Mouse (Mus musculus) kidney, embryonic 14.5 days (tissue): ENCODE results near the gene Ptprm. TPM values are rescaled to one million over a fixed set of nuclear protein-coding genes. Genes with fewer than 3 reads are reported as not detected.

ENCODE experiments used
- ATAC-seq: fragments of 200-750 bp; cut with Nextera tagmentation; 2 replicates; pipeline ENCODE4 v1.8.0; 2017; ENCODE audit warnings: moderate number of reproducible peaks, mild to moderate bottlenecking, moderate TSS enrichment, moderate library complexity; ENCODE audit not compliant: low FRiP score, low TSS enrichment
- H3K27ac ChIP-seq: fragments of 300-500 bp; sonication (generic); 2 replicates; pipeline ENCODE4 v1.5.1; 2014; ENCODE audit warnings: low read depth, mild to moderate bottlenecking, low read length, moderate library complexity, mixed read lengths
- H3K27me3 ChIP-seq: fragments of 300-500 bp; sonication (generic); 2 replicates; pipeline ENCODE4 v1.6.1; 2014; ENCODE audit warnings: mild to moderate bottlenecking, low read length; ENCODE audit not compliant: control insufficient read depth, insufficient read depth
- H3K36me3 ChIP-seq: fragments of 300-500 bp; sonication (generic); 2 replicates; pipeline ENCODE4 v1.6.1; 2014; ENCODE audit warnings: low read length, mixed read lengths; ENCODE audit not compliant: control insufficient read depth, insufficient read depth
- H3K4me1 ChIP-seq: fragments of 300-500 bp; sonication (generic); 2 replicates; pipeline ENCODE4 v1.6.1; 2014; ENCODE audit warnings: low read length, mixed read lengths; ENCODE audit not compliant: control insufficient read depth, insufficient read depth
- H3K4me2 ChIP-seq: fragments of 300-500 bp; sonication (generic); replicated peaks from 2 replicates; pipeline ENCODE4 v1.6.1; 2014; ENCODE audit warnings: low read depth, mild to moderate bottlenecking, low read length
- H3K4me3 ChIP-seq: fragments of 300-500 bp; sonication (generic); 2 replicates; pipeline ENCODE4 v1.5.1; 2014; ENCODE audit warnings: mild to moderate bottlenecking, low read length
- H3K9ac ChIP-seq: fragments of 300-500 bp; sonication (generic); 2 replicates; pipeline ENCODE4 v1.6.1; 2014; ENCODE audit warnings: low read depth, mild to moderate bottlenecking, low read length, moderate library complexity
- H3K9me3 ChIP-seq: fragments of 300-500 bp; sonication (generic); 2 replicates; pipeline ENCODE4 v1.6.1; 2016; ENCODE audit warnings: low read length; ENCODE audit not compliant: control insufficient read depth
- WGBS: fragments of 180-500 bp; shearing (Covaris S2); extraction: QIAGEN DNeasy Blood & Tissue Kit; methylation state at CpG from one replicate; pipeline ENCODE4 v1.1.7; 2014; 5-methylcytosine and 5-hydroxymethylcytosine counted together
- polyA plus RNA-seq: library from polyadenylated mRNA; unstranded; fragments of >200 nt; fragmentation: Nextera tagmentation; extraction: Ambion mirVana; gene quantifications from 2 replicates; pipeline ENCODE4 v1.2.1, GENCODE M21; 2014

Gene Ptprm
- polyA plus RNA-seq, 1 experiment from 2014 or later = 22.6 TPM

DNA sequence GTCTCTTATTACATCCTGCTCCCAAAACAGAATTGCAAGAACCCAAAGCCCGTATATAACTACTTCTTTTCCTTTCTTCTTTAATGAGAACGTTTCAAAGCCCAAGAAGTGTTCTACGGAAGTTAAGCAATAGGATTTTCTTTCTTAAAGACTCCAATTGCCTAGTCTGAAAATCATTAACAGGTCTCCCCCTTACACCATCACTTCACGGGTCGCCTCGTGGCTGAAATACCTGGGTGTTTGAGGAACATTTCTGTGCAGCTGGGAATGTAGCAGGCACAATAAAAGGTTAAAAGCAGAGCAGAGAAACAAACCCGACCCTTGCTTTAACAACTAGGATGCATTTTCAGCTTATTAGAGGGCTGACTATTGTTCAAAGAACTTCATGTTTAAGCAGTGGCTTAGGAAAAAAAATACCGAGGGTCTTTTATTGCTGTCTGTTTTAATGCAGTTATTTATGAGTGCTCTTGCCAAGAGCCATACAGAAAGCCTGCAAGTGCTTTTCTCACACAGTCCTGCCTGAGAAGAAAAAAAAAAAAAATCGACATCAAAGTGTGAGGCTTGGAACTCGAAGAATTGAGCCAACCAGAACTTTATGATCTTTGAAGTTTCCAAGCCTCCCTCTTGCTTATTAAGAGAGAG, 657.6 kb downstream of the Ptprm start:
- WGBS = 8% methylated on average over 10 of the region's 10 CpGs
- Histone ChIP-seq H3K27me3 (peaks cover 2% of the 10 kb centered on the region; the same call in 1 of the 2 replicates), H3K4me3 (no peak overlapping the region), H3K4me1 (peaks cover 30% of the 10 kb centered on the region), H3K36me3 (no peaks in the 10 kb centered on the region), H3K9me3 (no peaks in the 10 kb centered on the region), H3K27ac (no peak overlapping the region), H3K9ac (no peak overlapping the region), H3K4me2 (no peak overlapping the region)
- ATAC-seq = peak; percentile 53; the same call in 1 of the 2 replicates

DNA sequence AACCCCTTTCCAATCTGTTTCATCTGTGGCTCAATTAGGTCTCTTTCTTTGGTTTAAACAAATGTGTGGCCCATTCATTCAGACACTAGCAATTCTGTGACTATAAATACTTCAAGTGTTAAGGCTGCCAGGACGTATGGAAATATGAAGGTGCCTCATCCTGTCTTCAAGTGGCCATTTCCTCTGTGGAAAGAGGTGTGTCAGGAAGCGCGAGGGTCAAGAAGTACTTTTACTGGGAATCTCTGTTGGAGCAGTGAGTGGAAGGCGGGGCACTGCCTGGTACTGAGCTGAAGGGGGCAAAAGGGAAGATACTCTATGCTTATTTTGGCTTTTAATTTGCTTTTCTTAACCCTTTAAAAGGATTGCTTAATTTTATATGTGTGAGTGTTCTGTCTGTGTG, 659.9 kb downstream of the Ptprm start:
- no peak overlapping the region for H3K9ac ChIP-seq
- peaks cover 30% of the 10 kb centered on the region for H3K4me1 ChIP-seq
- no peak overlapping the region for H3K27ac ChIP-seq
- H3K27me3 ChIP-seq = peaks cover 2% of the 10 kb centered on the region; the same call in 1 of the 2 replicates
- no peak overlapping the region for H3K4me2 ChIP-seq
- peaks cover 7% of the 10 kb centered on the region; the same call in 1 of the 2 replicates for H3K36me3 ChIP-seq
- H3K9me3 ChIP-seq = no peaks in the 10 kb centered on the region
- no peak overlapping the region for H3K4me3 ChIP-seq
- 74% methylated on average over 4 of the region's 4 CpGs for WGBS
- no peak for ATAC-seq

- WGBS = 39% methylated on average over 21 of the region's 21 CpGs
- H3K27me3 ChIP-seq = peaks cover 2% of the 10 kb centered on the region; the same call in 1 of the 2 replicates
- H3K36me3 ChIP-seq = peaks cover 9% of the 10 kb centered on the region; the same call in 1 of the 2 replicates
- H3K4me3 ChIP-seq = no peak overlapping the region
- no peak overlapping the region for H3K27ac ChIP-seq
- no peak overlapping the region for H3K4me2 ChIP-seq
- no peaks in the 10 kb centered on the region for H3K9me3 ChIP-seq
- no peak overlapping the region for H3K9ac ChIP-seq
- ATAC-seq = peak; percentile 22; the same call in 1 of the 2 replicates
- H3K4me1 ChIP-seq = peaks cover 27% of the 10 kb centered on the region
Observed at GRCm38 (mm10) chr17:66693676-66694304, 660.5 kb downstream of the Ptprm start.

- no peak for ATAC-seq
- no peak overlapping the region for H3K27ac ChIP-seq
- no peak overlapping the region for H3K4me2 ChIP-seq
Observed at GRCm38 (mm10) chr17:66692941-66693675, 661.1 kb downstream of the Ptprm start.

GRCm38 (mm10) chr17:66688179-66688578, 666.1 kb downstream of the Ptprm start:
- no peaks in the 10 kb centered on the region for H3K4me1 ChIP-seq
- H3K9me3 ChIP-seq = no peaks in the 10 kb centered on the region
- H3K9ac ChIP-seq = no peak overlapping the region
- WGBS = 91% methylated on average over 9 of the region's 9 CpGs
- ATAC-seq = no peak
- H3K4me3 ChIP-seq = no peak overlapping the region
- no peak overlapping the region for H3K27ac ChIP-seq
- H3K27me3 ChIP-seq = no peaks in the 10 kb centered on the region
- H3K4me2 ChIP-seq = no peak overlapping the region
- H3K36me3 ChIP-seq = peaks cover 9% of the 10 kb centered on the region; the same call in 1 of the 2 replicates

More at GRCm38 (mm10) chr17:66692941-66693675, 661.1 kb downstream of the Ptprm start:
- H3K36me3 ChIP-seq = peaks cover 9% of the 10 kb centered on the region; the same call in 1 of the 2 replicates
- peaks cover 2% of the 10 kb centered on the region; the same call in 1 of the 2 replicates for H3K27me3 ChIP-seq
- H3K9me3 ChIP-seq = no peaks in the 10 kb centered on the region
- H3K4me1 ChIP-seq = peaks cover 27% of the 10 kb centered on the region
- 91% methylated on average over 16 of the region's 16 CpGs for WGBS
- H3K4me3 ChIP-seq = no peak overlapping the region
- H3K9ac ChIP-seq = no peak overlapping the region

- Histone ChIP-seq H3K4me1 (no peaks in the 10 kb centered on the region), H3K27ac (no peak overlapping the region), H3K36me3 (peaks cover 9% of the 10 kb centered on the region; the same call in 1 of the 2 replicates), H3K4me2 (no peak overlapping the region), H3K9ac (no peak overlapping the region), H3K27me3 (no peaks in the 10 kb centered on the region), H3K9me3 (no peaks in the 10 kb centered on the region), H3K4me3 (no peak overlapping the region)
- no peak for ATAC-seq
- WGBS = 80% methylated on average over 4 of the region's 4 CpGs
Observed at GRCm38 (mm10) chr17:66687543-66687942, 666.7 kb downstream of the Ptprm start.

DNA sequence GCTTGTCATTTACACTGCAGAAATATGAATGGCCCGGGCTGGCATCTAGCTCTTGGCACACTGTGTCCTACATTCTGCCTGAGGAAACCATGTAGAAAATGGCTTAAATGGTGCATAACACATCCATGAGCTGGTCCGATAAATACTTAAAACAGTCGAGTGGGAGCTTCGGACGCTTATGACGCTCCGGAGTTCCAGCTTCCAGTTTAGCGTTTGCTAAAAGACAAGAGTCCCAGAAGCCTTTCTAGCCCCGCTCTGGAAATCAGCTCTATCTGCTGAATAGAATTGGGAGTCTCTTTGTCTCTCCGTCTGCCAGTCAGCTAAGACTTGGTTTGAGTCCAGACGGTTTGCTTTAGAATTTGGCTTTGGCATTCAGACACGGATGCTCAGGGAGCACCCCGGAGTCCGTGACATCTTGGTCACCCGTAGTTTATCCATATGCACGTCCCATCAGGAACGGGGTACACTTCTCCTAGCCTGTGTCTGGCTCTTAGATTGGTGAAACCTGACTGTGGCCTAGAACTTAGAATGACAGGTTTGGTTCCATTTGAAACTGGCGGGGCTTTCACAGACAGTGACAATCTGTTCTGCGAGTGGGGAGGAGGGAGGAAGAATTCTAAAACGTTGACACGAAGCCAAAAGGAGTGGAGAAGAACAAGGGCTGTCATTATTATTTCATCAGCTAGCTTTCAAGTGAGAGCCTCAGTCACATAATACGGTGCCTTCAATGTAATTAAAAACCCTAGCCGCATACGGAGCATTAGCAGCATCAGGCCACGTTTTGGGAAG, 667.4 kb downstream of the Ptprm start:
- no peaks in the 10 kb centered on the region for H3K9me3 ChIP-seq
- no peak overlapping the region for H3K4me2 ChIP-seq
- H3K27ac ChIP-seq = no peak overlapping the region
- H3K4me3 ChIP-seq = no peak overlapping the region
- no peak for ATAC-seq
- no peak overlapping the region for H3K9ac ChIP-seq
- no peaks in the 10 kb centered on the region for H3K4me1 ChIP-seq
- no peaks in the 10 kb centered on the region for H3K27me3 ChIP-seq
- H3K36me3 ChIP-seq = peaks cover 9% of the 10 kb centered on the region; the same call in 1 of the 2 replicates
- WGBS = 86% methylated on average over 25 of the region's 25 CpGs

DNA sequence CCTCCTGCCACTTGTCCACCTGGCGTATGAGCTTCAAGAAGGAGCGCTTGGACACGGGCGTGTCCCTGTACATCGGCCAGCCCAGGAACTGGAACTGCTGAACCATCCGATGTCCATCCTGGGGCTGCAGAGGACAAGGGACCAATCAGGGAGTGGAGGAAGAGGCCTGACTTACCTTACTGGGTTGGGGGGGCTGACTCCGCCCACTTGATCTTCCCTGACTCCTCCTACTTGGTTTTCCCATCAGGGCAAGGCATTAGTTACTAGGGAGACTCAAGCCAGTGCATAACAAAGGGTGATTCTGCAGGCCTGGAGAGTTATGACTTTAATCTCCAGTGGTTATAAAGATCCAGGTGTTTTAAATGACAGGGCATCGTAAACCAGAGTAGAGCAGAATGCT, 670.8 kb downstream of the Ptprm start:
- no peak overlapping the region for H3K27ac ChIP-seq
- H3K36me3 ChIP-seq = no peaks in the 10 kb centered on the region; the same call in 1 of the 2 replicates
- no peaks in the 10 kb centered on the region for H3K27me3 ChIP-seq
- 72% methylated on average over 8 of the region's 8 CpGs for WGBS
- 0 out of 2 replicates have a peak, but pooled peaks have one; percentile 29 for ATAC-seq
- no peak overlapping the region for H3K9ac ChIP-seq
- H3K4me3 ChIP-seq = no peak overlapping the region
- H3K4me1 ChIP-seq = no peaks in the 10 kb centered on the region
- H3K4me2 ChIP-seq = no peak overlapping the region
- no peaks in the 10 kb centered on the region for H3K9me3 ChIP-seq
